10 mouse cellular contexts compared by ENCODE assay signal in genomic region chr10:67400434-67400833, GRCm38 (mm10).
DNase-seq lines count a peak whose midpoint lies in the region; ATAC-seq lines count a peak whose summit lies in the region.
"Had no signal": no experiment of that assay in that cellular context is flagged by ENCODE, and none has a peak within 500 bp of the region (broad histone marks: within the 10 kb centered on the region; RNA-seq: fewer than 3 reads in every experiment).

No protein-coding gene starts in this region.

- peak; percentile 34 for DNase-seq in induced T-regulatory cell, adult 2 months (ENCODE audit: low read depth)
- DNase-seq in lung, postnatal 4 days: peak; percentile 31 to 46
- peak; percentile 46 for DNase-seq in thymus, postnatal 25 days
- no peak for DNase-seq in left cerebral cortex, adult 11 months (ENCODE audit: low spot score)
- DNase-seq in left cerebral cortex, postnatal 25 days (ENCODE audit: low spot score in 2 of 2): no peak
- DNase-seq: cerebellum, adult 2 months; heart, adult 18-20 months had no signal

- H3K27me3 ChIP-seq in midbrain, embryonic 15.5 days (replicated peaks): no peaks in the 10 kb centered on the region

- intact Hi-C loops in left cerebral cortex, postnatal 25 days (cut with DNase I): no loop called here

- H3K27ac ChIP-seq in midbrain, embryonic 15.5 days: no peak overlapping the region
- H3K27ac ChIP-seq: kidney, postnatal 0 days had no signal

- H3K4me2 ChIP-seq in midbrain, embryonic 15.5 days: no peak overlapping the region

- no peak overlapping the region for H3K9ac ChIP-seq in midbrain, embryonic 15.5 days

- WGBS in midbrain, embryonic 15.5 days: 69% methylated on average over 5 of the region's 5 CpGs

- H3K4me3 ChIP-seq in midbrain, embryonic 15.5 days: no peak overlapping the region

- H3K36me3 ChIP-seq in midbrain, embryonic 15.5 days (replicated peaks): no peaks in the 10 kb centered on the region

- peak; percentile 87 for ATAC-seq in CD4-positive, CD25-positive, alpha-beta regulatory T cell, adult 4 months
- ATAC-seq in midbrain, embryonic 15.5 days (replicated peaks): no peak

- H3K9me3 ChIP-seq in midbrain, embryonic 15.5 days: no peaks in the 10 kb centered on the region

- no peaks in the 10 kb centered on the region for H3K4me1 ChIP-seq in midbrain, embryonic 15.5 days

Comparison
In these comparisons a context has a peak if more than half of its experiments do, and no peak if none do; other contexts are left out.
1. DNase-seq: peak in induced T-regulatory cell, adult 2 months (single experiment), lung, postnatal 4 days (2 of 2) and thymus, postnatal 25 days (single experiment); none in left cerebral cortex, adult 11 months (single experiment) and left cerebral cortex, postnatal 25 days (0 of 2).